Mouse (Mus musculus): ENCODE measurements at regions not wholly inside any gene's neighbourhood (a gene's known extent, or its start where the extent isn't known, plus 50 kb on each side); places are given as distances from the start of the nearest gene placed in this dataset.
"Not testable (repeated sequence)": the region's sequence is repeated elsewhere in the genome, so short reads cannot be mapped to it uniquely, and the experiment has no call there.

- DNase-seq (ENCODE audit: low read depth) = peak; percentile 55
- TF ChIP-seq POLR2A (IDR thresholded peaks at IDR 0.05; ENCODE audit: borderline replicate concordance, extremely low read depth, insufficient read depth, insufficient read length, poor library complexity, severe bottlenecking) (no peak), CTCF (IDR thresholded peaks at IDR 0.05; ENCODE audit: borderline replicate concordance, extremely low read depth, insufficient read depth, insufficient read length) (no peak)
Observed at GRCm38 (mm10) chr10:96399636-96400400, 217.0 kb upstream of the Btg1 start.

GRCm38 (mm10) chr10:96400793-96401192, 216.0 kb upstream of the Btg1 start:
- TF ChIP-seq CTCF (IDR thresholded peaks at IDR 0.05; ENCODE audit: borderline replicate concordance, extremely low read depth, insufficient read depth, insufficient read length) (no peak), POLR2A (IDR thresholded peaks at IDR 0.05; ENCODE audit: borderline replicate concordance, extremely low read depth, insufficient read depth, insufficient read length, poor library complexity, severe bottlenecking) (no peak)
- no peak for DNase-seq (ENCODE audit: low read depth)

GRCm38 (mm10) chr10:96406306-96406705, 210.5 kb upstream of the Btg1 start:
- TF ChIP-seq CTCF (IDR thresholded peaks at IDR 0.05; ENCODE audit: borderline replicate concordance, extremely low read depth, insufficient read depth, insufficient read length) (no peak), POLR2A (IDR thresholded peaks at IDR 0.05; ENCODE audit: borderline replicate concordance, extremely low read depth, insufficient read depth, insufficient read length, poor library complexity, severe bottlenecking) (no peak)

GRCm38 (mm10) chr10:96407846-96408245, 209.0 kb upstream of the Btg1 start:
- no peak for DNase-seq (ENCODE audit: low read depth)
- TF ChIP-seq CTCF (IDR thresholded peaks at IDR 0.05; ENCODE audit: borderline replicate concordance, extremely low read depth, insufficient read depth, insufficient read length) (no peak), POLR2A (IDR thresholded peaks at IDR 0.05; ENCODE audit: borderline replicate concordance, extremely low read depth, insufficient read depth, insufficient read length, poor library complexity, severe bottlenecking) (no peak)

More at GRCm38 (mm10) chr10:96406306-96406705, 210.5 kb upstream of the Btg1 start:
- no peak for DNase-seq (ENCODE audit: low read depth)

GRCm38 (mm10) chr10:96408250-96408649, 208.6 kb upstream of the Btg1 start:
- no peak for TF ChIP-seq POLR2A (IDR thresholded peaks at IDR 0.05; ENCODE audit: borderline replicate concordance, extremely low read depth, insufficient read depth, insufficient read length, poor library complexity, severe bottlenecking)
- TF ChIP-seq CTCF (IDR thresholded peaks at IDR 0.05; ENCODE audit: borderline replicate concordance, extremely low read depth, insufficient read depth, insufficient read length) = no peak
- no peak for DNase-seq (ENCODE audit: low read depth)

GRCm38 (mm10) chr10:96410028-96410427, 206.8 kb upstream of the Btg1 start:
- TF ChIP-seq POLR2A (IDR thresholded peaks at IDR 0.05; ENCODE audit: borderline replicate concordance, extremely low read depth, insufficient read depth, insufficient read length, poor library complexity, severe bottlenecking) = no peak
- no peak for TF ChIP-seq CTCF (IDR thresholded peaks at IDR 0.05; ENCODE audit: borderline replicate concordance, extremely low read depth, insufficient read depth, insufficient read length)
- DNase-seq (ENCODE audit: low read depth) = no peak

- no peak for DNase-seq (ENCODE audit: low read depth)
- no peak for TF ChIP-seq POLR2A (IDR thresholded peaks at IDR 0.05; ENCODE audit: borderline replicate concordance, extremely low read depth, insufficient read depth, insufficient read length, poor library complexity, severe bottlenecking)
Observed at GRCm38 (mm10) chr10:96414807-96415206, 202.0 kb upstream of the Btg1 start.

GRCm38 (mm10) chr10:96421506-96421905, 195.3 kb upstream of the Btg1 start:
- not testable (repeated sequence) for DNase-seq (ENCODE audit: low read depth)

GRCm38 (mm10) chr10:96427407-96427806, 189.4 kb upstream of the Btg1 start:
- TF ChIP-seq POLR2A (IDR thresholded peaks at IDR 0.05; ENCODE audit: borderline replicate concordance, extremely low read depth, insufficient read depth, insufficient read length, poor library complexity, severe bottlenecking) (no peak), CTCF (IDR thresholded peaks at IDR 0.05; ENCODE audit: borderline replicate concordance, extremely low read depth, insufficient read depth, insufficient read length) (no peak)
- DNase-seq (ENCODE audit: low read depth) = no peak

GRCm38 (mm10) chr10:96430142-96430541, 186.7 kb upstream of the Btg1 start:
- DNase-seq (ENCODE audit: low read depth) = no peak
- TF ChIP-seq CTCF (IDR thresholded peaks at IDR 0.05; ENCODE audit: borderline replicate concordance, extremely low read depth, insufficient read depth, insufficient read length) (no peak), POLR2A (IDR thresholded peaks at IDR 0.05; ENCODE audit: borderline replicate concordance, extremely low read depth, insufficient read depth, insufficient read length, poor library complexity, severe bottlenecking) (no peak)

- no peak for DNase-seq (ENCODE audit: low read depth)
- TF ChIP-seq CTCF (IDR thresholded peaks at IDR 0.05; ENCODE audit: borderline replicate concordance, extremely low read depth, insufficient read depth, insufficient read length) (no peak), POLR2A (IDR thresholded peaks at IDR 0.05; ENCODE audit: borderline replicate concordance, extremely low read depth, insufficient read depth, insufficient read length, poor library complexity, severe bottlenecking) (no peak)
Observed at GRCm38 (mm10) chr10:96435109-96435508, 181.7 kb upstream of the Btg1 start.

GRCm38 (mm10) chr10:96438398-96439103, 178.3 kb upstream of the Btg1 start:
- TF ChIP-seq POLR2A (IDR thresholded peaks at IDR 0.05; ENCODE audit: borderline replicate concordance, extremely low read depth, insufficient read depth, insufficient read length, poor library complexity, severe bottlenecking) = no peak
- no peak for TF ChIP-seq CTCF (IDR thresholded peaks at IDR 0.05; ENCODE audit: borderline replicate concordance, extremely low read depth, insufficient read depth, insufficient read length)
- DNase-seq (ENCODE audit: low read depth) = no peak
